Mouse (Mus musculus): ENCODE data around the gene Trpm8.
A peak's percentile ranks its signal among the peaks of the same experiment; 100 is the strongest.

The Trpm8 gene

DNA sequence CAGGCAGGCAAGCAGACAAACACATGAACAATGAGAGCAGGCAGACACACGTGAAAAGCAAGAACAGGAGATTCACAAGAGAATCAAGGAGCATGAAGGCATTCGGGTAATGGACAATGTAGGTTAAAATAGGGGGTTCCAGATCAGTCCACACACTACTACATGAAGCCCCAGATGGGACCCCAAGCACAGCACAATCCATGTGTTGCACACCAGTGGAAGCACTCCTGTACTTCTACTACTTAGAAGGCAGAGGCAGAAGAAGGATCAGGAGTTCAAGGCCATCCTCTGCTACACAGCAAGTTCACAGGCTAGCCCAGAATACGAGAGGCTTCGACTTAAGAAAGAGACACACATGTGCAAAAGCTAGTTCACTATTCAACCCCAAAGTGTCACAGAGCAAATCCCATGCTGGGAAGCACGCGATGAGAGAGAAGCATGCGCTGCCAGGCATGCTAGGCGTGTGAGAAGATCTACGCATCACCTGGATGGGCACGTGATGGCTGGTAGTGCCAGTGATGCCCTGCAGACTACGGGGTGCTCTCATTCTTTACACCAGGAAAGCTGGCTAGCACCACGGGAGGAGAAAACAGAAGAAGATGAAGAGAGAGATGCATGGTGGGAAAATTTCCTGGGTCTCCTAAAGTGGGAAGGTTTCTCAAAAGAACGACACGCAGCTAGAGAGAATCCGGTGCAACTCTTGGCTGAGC, 8.8 kb downstream of the Trpm8 start:
- DNase-seq: no peak

DNA sequence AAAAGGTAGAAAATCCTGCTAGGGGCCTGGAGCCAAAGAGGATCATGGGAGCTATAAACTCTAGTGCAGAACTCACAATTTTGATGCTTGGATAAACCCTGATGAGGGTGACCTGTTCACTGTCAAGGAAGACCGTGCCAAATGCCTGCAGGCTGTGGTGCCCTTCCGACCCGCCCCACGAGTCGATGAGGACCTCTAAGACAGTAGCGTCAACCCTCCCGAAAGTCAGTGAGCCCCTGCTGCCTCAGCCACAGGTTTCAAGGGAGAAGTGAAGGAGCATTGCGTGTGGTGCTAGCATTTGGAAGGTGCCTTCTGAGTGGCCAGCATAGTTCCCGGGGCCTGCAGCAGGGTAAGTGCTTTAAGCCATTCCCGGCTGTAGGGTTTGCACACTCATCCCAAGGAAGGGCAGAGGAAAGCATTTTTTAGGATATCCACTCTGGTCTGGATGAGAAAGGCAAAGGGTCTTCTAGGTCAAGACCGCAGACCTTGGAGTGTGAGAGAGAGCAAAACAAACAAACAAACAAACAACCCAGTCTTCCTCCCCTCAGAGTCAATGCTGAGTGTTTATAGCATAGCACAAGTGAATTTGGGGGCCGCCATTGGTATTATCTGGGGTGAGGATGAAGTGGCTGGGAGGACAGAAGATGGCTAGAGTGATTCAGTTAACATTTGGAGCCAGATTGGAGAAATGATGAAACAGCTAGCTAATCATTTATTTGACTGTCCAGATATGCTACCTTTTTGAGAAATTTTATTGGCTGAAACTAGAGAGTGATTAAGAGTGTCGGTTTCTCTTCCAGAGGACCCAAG, 9.6 kb downstream of the Trpm8 start:
- DNase-seq: no peak

DNA sequence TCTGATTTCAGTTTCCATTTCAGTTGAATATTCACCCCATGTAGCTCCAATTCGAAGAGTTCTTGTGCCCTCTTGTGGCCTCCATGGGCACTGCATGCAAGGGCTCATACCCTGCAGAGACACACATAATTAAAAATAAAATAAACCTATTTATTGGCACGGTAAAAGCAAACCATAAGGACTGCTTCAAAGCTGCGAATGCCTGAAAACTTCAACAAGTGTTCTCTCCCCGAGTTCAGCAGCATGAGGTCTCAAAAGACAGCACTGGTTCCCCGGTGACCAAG, 10.2 kb downstream of the Trpm8 start:
- DNase-seq: peak; percentile 85 to 86

DNA sequence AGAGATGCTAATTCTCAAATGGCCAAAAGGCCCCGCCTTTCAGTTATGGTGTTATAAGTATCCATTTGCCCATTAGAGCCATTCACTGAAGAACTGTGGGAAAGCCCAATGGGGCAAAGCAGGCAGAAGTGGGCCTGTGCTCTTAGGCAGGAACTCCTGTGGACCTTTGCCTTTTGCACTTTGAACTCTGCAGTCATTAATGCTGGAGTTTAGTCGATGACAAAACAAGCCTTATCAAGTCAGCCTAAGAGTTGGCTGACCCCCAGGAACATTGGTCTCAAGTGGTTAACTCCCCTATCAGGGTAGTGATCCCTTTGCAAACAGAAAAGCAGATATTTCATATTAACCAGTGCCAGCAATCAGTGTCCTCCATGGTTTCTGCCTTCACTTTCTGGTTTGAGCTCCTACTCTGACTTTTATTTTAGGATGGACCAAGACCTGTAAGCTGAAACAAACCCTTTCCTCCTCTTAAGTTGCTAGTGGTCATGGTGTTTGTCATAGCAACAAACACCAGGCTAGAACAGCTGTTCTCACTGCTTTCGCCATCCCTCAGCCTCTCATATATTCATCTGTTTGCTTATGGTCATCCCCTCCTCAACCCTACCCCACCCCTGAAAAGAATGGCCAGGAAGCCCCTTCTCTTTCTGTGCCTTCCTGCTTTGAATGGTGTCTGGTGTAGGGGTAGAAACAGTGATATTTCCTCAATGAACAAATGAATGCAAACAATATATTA, 10.8 kb downstream of the Trpm8 start:
- no peak for DNase-seq

- DNase-seq: no peak
These were observed 11.3 kb downstream of the Trpm8 start for GRCm38 (mm10) chr1:88288789-88289127.

DNA sequence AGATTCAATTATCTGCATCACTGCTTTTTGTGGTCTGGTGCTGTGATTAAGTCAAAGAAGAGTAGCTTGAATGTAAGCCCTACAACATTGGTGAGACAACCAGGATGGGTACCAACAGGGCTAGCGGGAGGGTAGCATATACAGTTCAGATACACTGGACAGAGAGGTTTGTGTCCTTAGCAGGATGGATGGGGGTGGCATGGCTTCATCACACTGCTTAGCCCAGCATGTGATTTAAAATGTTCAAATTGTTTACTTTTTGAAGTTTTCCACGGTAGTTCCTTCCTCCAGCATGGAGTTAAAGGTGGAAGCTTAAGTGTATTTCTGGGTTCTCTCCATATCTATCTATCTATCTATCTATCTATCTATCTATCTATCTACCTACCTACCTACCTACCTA, 11.7 kb downstream of the Trpm8 start:
- peak in 1 of 2 experiments; percentile 1 for DNase-seq

GRCm38 (mm10) chr1:88289917-88290316, 12.5 kb downstream of the Trpm8 start:
- peak; percentile 78 to 79 for DNase-seq

GRCm38 (mm10) chr1:88290511-88290910, 13.1 kb downstream of the Trpm8 start:
- DNase-seq: no peak

DNA sequence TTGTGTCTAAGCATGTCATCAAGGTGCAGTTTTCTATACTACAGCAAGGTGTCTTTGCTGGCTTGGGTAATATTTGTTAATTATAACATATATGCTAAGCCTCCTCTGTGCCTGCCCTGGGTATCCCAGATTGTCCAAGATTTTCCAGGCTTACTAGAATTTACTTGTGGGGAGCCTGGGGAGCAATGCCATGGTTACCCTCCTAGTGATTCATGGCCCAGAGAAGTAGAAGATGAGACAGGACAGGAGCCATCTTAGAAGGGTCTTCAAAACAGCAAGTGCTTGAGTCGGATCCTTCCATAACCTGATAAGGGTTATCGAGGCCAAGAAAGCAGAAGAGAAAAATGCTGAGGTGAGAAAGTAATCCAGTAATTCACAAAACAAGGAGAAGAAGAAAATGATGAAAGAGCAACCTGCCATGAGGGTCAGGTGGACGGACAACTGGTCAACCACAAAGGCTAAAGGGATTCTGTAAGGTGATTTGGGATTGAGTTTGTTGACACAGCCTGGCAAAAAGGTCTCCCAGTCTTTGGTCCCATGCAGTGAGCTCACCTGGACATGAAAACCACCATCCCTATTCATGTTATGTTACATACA, 14.0 kb downstream of the Trpm8 start:
- DNase-seq: no peak

DNA sequence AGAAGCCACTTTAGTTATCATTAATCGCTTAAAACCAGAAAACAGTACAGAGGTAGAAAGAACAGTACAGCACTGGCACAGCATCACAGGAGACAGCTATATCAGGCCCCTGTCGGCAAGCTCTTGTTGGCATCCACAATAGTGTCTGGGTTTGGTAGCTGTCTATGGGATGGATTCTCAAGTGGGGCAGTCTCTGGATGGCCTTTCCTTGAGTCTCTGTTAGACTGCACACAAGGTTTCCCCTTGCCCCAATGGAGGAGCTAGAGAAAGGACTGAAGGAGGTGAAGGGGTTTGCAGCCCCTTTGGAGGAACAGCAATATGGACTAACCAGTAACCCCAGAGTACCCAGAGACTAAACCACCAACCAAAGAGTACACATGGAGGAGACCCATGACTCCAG, 14.6 kb downstream of the Trpm8 start:
- DNase-seq: no peak

GRCm38 (mm10) chr1:88294650-88295049, 17.2 kb downstream of the Trpm8 start:
- no peak for DNase-seq

GRCm38 (mm10) chr1:88296171-88296920, 18.9 kb downstream of the Trpm8 start:
- DNase-seq: no peak

DNA sequence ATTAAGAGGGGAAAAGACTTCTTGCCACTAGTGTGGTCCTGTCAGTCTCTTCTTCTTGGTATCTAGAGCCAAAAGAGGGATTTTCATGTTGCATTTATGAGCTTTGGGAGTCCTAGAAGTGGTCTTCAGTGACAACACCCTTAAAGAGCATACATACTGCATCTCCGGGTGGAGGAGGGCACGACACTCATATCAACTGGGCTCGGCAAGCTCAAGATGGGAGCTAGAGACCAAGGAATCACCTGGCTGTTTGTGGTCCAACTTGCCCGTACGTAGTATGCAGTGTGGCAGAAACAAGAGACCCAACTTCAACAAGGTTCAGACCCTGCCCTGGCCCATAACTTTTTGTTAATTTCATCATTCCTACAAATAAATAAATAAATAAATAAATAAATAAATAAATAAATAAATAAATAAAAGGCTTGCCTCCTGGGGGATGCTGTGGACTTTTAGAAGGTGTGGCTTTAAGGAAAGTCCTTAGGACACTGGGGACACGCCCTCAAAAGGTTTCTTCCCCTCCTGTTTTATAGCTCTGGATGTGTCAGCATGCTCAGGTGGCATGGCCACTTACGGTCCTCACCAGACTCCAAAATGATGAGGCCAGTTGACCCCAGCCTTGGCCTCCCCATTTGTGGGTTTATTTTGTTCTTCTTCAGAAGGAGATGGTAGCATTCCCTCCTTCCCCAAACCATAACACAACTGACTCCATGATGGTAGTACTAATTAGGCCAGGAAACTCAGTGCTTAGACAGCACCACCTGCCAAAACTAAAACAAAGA, 20.2 kb downstream of the Trpm8 start:
- DNase-seq: no peak

DNA sequence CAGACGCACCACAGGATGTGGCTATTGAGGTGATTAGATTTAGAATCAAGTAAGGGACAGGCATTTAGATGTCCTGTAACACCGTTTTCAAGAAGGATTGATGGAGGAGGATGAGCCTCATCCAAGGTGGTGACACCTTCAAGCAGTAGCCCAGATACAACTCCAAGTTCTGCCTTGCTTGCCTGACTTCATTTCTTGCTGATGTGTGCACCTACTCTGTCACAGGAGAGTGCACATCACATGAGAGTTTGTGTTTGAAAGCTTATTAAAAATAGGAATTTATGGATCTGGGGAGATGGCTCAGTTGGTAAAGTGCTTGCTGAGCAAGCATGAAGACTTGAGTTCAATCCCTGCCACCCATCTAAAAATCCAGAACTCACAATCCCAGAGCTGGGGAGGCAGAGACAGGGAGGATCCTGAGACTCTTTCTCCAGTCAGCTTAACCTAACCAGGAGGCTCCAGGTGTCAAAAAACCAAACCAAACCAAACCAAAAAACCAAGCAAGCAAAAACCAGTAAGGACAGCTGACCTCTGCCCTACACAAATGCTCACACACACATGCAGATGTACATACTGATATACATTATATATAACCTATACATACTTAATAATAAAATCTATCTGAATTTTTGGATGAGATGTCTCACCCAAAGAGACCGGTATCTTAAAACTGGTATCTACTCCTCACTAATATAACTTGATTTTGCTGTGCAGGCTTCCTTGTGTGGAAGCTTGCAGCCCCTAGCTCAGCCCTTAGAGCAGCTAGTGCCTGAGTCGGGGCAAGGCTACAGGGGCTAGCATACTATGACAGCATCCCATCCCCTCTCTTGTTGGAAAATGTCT, 21.4 kb downstream of the Trpm8 start:
- DNase-seq: no peak

- no peak for DNase-seq
These were observed 22.1 kb downstream of the Trpm8 start for GRCm38 (mm10) chr1:88299529-88299945.

GRCm38 (mm10) chr1:88300301-88301050, 23.0 kb downstream of the Trpm8 start:
- no peak for DNase-seq

DNA sequence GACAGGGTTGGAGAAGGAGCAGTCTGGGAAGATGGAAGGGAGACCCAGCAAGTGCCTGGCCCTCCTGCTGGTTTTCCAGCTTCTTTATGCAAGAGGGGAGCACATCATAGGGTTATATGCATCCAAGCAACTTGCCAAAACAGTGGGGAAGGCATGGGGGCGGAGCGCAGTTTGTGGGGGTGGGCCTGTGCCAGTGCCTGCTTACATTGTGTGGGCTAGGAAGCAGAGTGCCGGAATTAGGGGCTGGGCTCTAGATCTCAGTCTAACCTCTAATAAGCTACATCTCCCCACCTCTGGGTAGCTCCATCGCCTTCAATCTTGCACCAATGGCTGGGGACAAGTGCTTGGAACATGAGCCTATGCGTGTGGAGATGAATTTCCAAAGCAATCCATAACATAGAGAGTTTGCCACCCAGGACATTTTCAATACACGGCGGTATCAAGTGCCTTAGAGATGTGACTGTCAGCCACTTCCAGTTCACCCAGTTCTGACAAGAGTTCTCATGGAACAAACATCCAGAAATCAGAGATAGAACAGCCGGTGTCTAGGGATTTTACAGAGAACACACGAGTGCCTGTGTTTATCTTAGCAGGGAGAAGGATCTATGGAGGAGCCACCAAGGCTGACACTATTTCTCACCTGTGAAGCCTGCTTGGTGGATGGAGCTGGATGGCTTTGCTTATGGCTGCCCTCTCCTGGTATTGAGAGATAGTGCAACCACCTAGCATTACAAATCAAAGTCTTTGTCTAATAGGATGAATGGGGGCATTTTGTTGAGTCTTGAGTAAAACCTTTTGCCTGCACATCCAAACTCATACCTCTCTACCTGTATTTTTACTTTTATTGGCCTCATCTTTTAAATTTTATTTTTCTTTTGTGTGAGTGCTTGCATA, 23.9 kb downstream of the Trpm8 start:
- no peak for DNase-seq

- no peak for DNase-seq
These were observed 24.7 kb downstream of the Trpm8 start for GRCm38 (mm10) chr1:88302057-88302740.

DNA sequence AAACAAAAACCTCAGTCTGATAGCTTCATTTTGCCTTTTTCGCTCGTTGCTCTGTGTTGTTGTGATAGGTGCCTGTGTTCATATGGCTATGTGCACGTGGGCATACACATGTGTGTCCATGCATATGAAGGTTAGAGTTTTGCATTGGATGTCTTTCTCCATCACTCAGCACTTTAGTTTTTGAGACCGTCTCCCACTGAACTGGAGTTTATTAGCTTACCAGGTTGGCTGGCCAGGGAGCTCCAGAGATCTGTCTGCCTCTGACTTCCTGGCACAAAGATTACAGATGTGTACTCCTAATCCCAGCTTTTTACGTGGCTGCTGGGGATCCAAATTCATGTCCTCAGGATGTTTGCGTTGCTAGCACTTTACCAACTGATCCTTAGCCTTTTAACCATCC, 26.3 kb downstream of the Trpm8 start:
- no peak for DNase-seq

Data from kidney, postnatal 4 days (tissue).